Mouse (Mus musculus) left cerebral cortex, postnatal 10 days (tissue): ENCODE results near the gene Gm11238. TPM values are rescaled to one million over a fixed set of nuclear protein-coding genes. Genes with fewer than 3 reads are reported as not detected.
"Not testable (repeated sequence)": the region's sequence is repeated elsewhere in the genome, so short reads cannot be mapped to it uniquely, and the experiment has no call there.

Source experiments
- DNase-seq, 2 experiments: peaks; one replicate each; pipeline ENCODE4 v3.0.0; 2021 to 2022; ENCODE audit warnings: low spot score in 2 of 2, mixed read lengths in 1 of 2; ENCODE audit errors: extremely low spot score in 1 of 2
- intact Hi-C: fragments of 180-260 bp; cut with DNase I; formaldehyde crosslinking; loops from one replicate; pipeline ENCODE4 v1.15.1; 2025
- total RNA-seq, 2 experiments: library from RNA; stranded (reverse); gene quantifications; 2 replicates each; pipeline ENCODE4 v1.2.3; 2021

Gene Gm11238
- not detected for total RNA-seq

- intact Hi-C loops, result loop anchor here (10.0 kb wide), 1 partner anchor 617 kb away; no protein-coding TSS in a partner anchor
- DNase-seq, result not testable (repeated sequence)
Measured at GRCm38 (mm10) chr4:73607581-73607980, at the start of gene Gm11238. TSS of gene Gm11238 (plus strand) at chr4:73607881.

GRCm38 (mm10) chr4:73599248-73599647 lies 8.4 kb upstream of the Gm11238 start:
- DNase-seq, result peak in 1 of 2 experiments; percentile 47
- intact Hi-C loops, result no loop called here

- DNase-seq, intact Hi-C loops: not testable (repeated sequence)
Measured at GRCm38 (mm10) chr4:73622684-73623083, 15.0 kb downstream of the Gm11238 start, which contains the start of gene Gm11237. TSS of gene Gm11237 (plus strand) at chr4:73622984.

- intact Hi-C loops, DNase-seq: not testable (repeated sequence)
Measured at GRCm38 (mm10) chr4:73637821-73638220, 30.1 kb downstream of the Gm11238 start, which contains the start of gene Gm11236. TSS of gene Gm11236 (plus strand) at chr4:73638121.

GRCm38 (mm10) chr4:73661864-73662263 lies 54.2 kb downstream of the Gm11238 start:
- DNase-seq, intact Hi-C loops: not testable (repeated sequence)

- intact Hi-C loops, DNase-seq: not testable (repeated sequence)
Measured at GRCm38 (mm10) chr4:73668054-73668453, 60.4 kb downstream of the Gm11238 start, which contains the start of gene Gm11239. TSS of gene Gm11239 (plus strand) at chr4:73668354.

GRCm38 (mm10) chr4:73683216-73683615 lies 75.5 kb downstream of the Gm11238 start, which contains the start of gene Gm428:
TSS of gene Gm428 (plus strand) at chr4:73683516.
- DNase-seq, intact Hi-C loops: not testable (repeated sequence)

Other genes with a start within 250 kb of the Gm11238 start
- gene Gm11487, start 202.8 kb upstream of the Gm11238 start, total RNA-seq, result not detected
- not detected for gene Gm11237, start 15.1 kb downstream of the Gm11238 start, total RNA-seq
- not detected for gene Gm11236, start 30.2 kb downstream of the Gm11238 start, total RNA-seq
- gene Gm11239, start 60.5 kb downstream of the Gm11238 start, total RNA-seq, result not detected
- gene Gm428, start 75.6 kb downstream of the Gm11238 start, total RNA-seq, result not detected
- under 1 TPM; 0.21 to 0.61 TPM for gene Rasef, start 183.1 kb downstream of the Gm11238 start, total RNA-seq